Mouse (Mus musculus): Measurements from ENCODE around the gene Mbnl2.

GRCm38 (mm10) chr14:120432773-120433172, 157.3 kb downstream of the Mbnl2 start:
- TF ChIP-seq POLR2A (IDR thresholded peaks at IDR 0.05; ENCODE audit: borderline replicate concordance, insufficient read depth, low read length): no peak
- TF ChIP-seq CTCF (IDR thresholded peaks at IDR 0.05; ENCODE audit: borderline replicate concordance, insufficient read depth, low read depth, low read length): no peak
